Mouse (Mus musculus) large intestine, adult 2 months (tissue): Measurements from ENCODE around the gene Nccrp1. TPM values are rescaled to one million over a fixed set of nuclear protein-coding genes. Genes with fewer than 3 reads are reported as not detected.
"Not testable (repeated sequence)": the region's sequence is repeated elsewhere in the genome, so short reads cannot be mapped to it uniquely, and the experiment has no call there.

Source experiments
- DNase-seq: peaks from one replicate; pipeline ENCODE4 v3.0.0-alpha.2; 2012; ENCODE audit warnings: low read depth, low spot score
- WGBS: fragments of 180-500 bp; shearing (Covaris S2); methylation state at CpG from one replicate; pipeline ENCODE4 v1.1.7; 2018; 5-methylcytosine and 5-hydroxymethylcytosine counted together
- polyA plus RNA-seq: library from polyadenylated mRNA; depleted of rRNA; stranded (reverse); fragments of >200 nt; gene quantifications from 2 replicates; pipeline ENCODE4 v1.2.3, GENCODE M21; 2012; rRNA removed

The Nccrp1 gene
- polyA plus RNA-seq, 1 experiment: 0.11 TPM

DNA sequence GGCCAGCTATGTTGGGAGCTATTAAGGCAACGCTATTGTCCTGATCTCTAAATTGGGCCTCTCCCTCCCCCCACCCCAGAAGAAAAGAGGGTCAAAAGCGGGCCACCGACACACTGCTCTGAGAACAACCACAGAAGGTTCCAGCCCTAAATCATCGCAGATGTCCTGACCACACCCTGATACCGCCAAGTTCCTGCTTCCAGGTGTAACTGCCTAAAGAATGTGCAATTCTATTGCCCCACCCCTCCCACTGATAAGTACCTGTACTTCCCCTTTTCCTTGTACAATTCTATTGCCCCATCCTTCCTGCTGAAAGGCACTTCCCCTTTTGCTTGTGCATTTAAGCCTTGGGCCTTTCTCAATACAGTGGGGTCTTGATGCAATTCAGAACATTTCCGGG is 8.2 kb downstream of the Nccrp1 start:
- not testable (repeated sequence) for DNase-seq
- 71% methylated on average over 6 of the region's 6 CpGs for WGBS

DNA sequence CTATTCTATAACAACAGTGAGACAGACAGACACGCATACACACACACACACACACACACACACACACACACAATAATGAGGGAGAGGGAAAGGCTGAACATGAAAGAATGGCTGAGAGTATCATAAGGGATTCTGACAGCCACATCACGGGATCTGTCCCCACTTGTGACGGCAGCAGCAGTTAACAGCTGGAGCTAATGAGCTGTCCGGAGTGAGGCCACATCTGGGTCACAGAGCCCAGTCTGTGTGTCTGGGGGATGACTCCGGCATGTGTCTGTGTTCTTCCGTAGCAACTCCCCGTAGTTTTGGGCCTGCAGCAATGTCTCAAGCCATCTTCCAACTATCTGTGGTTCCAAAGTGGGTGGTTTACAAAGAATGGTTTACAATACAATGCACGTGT is 15.0 kb downstream of the Nccrp1 start:
- 78% methylated on average over 8 of the region's 8 CpGs for WGBS

DNA sequence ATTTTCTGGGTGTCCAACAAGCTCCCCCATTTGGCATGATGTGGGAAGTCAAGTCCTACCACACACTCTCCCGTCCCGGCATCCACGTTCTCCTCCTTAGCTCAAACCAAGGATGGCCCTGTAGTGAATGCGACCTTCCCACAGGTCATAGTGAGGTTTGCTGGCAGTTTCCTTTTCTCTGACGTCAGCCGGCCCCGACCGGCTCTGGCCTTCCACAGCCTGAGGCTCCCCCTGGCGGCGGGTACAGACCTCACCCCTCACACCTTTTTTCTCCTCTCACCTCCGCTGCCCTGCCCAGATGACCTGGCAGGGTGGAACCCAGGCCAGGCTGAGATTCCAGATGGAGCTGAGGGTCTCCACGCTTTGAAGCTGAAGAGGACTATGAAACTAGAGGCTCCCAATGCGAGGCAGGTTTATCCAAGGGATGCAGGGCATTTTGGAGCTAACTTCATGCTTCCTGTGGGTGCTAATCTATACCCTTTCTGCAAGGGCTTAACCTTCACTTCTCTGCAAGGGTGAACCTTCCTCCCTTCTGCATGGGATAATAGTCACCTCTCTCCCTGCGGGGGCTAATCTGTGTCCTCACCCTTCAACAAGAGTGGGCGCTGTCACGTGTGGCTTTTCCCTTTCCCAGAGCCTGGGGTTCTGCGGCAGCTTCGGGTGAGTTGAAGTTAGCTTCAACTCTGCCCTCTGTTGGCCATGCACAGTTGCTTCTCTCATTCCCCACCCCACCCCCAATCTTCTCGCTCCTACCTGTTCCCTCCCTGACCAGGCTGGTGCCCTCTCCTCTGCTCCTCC is 18.9 kb downstream of the Nccrp1 start:
- DNase-seq: peak; percentile 72
- WGBS: 4% methylated on average over 19 of the region's 19 CpGs

More for the DNA sequence above, 15.0 kb downstream of the Nccrp1 start:
- no peak for DNase-seq

DNA sequence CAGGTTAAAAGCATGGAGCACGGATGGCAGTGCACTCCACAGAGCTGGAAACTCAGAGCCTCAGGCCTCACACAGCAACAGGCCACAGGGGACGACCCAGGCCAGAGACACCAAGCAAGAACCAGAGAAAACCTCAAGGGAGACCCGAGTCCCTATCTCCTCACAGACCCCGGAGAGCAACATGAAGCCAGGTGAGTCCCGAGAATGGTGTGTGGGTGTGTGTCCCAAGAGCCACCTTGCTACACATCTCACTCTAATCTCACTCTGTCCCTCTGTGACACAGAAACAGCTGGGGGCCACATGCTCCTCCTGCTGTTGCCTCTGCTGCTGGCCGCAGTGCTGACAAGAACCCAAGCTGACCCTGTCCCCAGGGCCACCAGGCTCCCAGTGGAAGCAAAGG is 24.5 kb downstream of the Nccrp1 start, which contains the start of gene Ifnl3:
Ifnl3 (plus strand) TSS at position 301 of the 400 bp plus-strand sequence.
- 67% methylated on average over 5 of the region's 6 CpGs for WGBS
- not testable (repeated sequence) for DNase-seq

DNA sequence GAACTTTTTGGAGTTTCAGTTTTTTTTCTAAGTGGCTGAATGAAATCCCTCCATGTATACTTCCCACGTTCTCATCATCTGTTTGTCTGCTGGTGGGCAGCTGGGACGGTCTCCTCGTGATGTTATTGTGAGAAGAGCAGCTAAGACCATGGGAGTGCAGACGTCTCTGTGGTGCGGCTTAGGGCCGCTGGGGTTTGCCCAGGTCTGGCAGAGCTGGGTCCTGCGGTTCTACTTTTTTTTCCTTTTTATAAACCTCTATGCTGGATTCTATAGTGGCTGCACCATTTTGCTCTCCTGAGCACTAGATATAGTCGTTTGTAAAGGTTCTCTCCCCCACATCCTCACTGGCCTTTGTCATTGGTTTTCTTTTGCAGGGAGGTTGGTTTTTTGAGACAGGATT is 35.6 kb downstream of the Nccrp1 start:
- DNase-seq: no peak
- 76% methylated on average over 8 of the region's 8 CpGs for WGBS

DNA sequence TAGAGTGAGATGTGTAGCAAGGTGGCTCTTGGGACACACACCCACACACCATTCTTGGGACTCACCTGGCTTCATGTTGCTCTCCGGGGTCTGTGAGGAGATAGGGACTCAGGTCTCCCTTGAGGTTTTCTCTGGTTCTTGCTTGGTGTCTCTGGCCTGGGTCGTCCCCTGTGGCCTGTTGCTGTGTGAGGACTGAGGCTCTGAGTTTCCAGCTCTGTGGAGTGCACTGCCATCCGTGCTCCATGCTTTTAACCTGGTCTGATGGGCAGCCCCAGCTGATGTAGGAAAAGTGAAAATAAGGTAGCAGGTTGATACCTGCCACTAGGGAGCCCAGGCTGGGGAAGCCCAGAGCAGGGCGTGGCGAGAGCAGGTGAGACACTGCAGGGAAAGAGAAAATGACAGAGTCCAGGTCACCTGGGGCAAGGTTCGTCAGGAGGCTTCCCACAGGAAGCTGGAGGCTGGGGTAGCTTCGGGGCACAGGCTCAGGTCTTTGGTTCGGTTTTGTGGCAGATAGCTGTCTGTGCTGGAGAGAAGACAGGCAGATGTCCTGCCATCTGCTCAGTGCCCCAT is 36.6 kb downstream of the Nccrp1 start, which contains the start of gene Ifnl2:
Ifnl2 (minus strand) TSS at position 51 of the 570 bp plus-strand sequence.
- not testable (repeated sequence) for DNase-seq
- WGBS: 35% methylated on average over 8 of the region's 8 CpGs

DNA sequence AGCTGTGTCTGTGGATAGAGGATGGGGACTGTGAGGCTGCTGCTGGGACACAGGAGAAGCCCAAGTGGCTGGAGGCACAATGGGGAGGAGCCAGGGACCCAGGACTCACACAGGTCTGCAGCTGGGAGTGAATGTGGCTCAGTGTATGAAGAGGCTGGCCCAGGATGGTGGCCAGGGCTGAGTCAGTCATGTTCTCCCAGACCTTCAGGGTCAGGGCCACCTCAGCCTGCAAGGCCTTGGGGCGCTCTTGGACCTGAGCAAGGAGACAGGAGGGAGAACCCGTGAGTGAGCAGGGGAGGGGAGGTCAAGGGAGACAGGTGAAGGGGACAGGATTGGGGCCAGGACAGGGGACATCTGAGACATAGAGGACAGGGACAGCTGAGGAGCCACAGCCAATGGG is 37.9 kb downstream of the Nccrp1 start:
- not testable (repeated sequence) for DNase-seq
- 68% methylated on average over 2 of the region's 2 CpGs for WGBS

DNA sequence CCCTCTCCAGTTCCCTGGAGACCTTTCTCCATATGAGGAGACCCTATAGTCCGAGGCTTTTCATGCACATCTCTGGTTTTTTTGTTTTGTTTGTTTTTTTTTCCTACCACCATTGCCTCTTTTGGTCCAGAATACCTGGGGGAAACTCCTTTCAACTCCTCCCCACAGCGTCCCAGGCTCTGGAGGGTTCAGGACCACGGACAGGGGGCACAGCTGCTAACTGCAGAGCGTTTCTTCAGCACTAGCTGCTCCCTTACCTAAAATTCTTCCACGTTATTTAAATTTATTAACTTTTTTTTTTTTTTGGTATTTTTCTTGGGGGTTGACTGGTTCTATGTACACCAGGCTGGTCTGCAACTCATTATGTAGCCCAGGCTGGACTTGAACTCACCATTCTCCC is 41.5 kb downstream of the Nccrp1 start:
- 4% methylated on average over 5 of the region's 5 CpGs for WGBS
- no peak for DNase-seq

DNA sequence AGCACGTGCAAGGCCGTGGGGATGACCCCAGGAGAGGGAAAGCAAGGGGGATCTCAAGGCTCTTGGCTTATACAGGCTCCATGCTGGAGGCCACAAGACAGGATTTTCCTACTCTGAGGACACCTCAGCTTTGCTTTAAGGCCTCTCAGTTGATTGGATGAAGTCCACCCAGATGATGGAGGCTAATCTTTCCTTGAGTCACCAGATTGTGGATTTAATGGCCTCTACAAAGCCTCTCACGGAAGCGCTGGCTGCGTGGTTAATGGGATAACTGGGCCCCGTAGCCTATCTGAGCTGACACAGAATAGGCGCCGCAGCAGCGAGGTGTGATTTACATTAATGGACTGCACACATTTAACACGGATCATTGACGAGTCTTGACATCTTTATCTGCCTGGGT is 51.6 kb downstream of the Nccrp1 start:
- DNase-seq: no peak
- WGBS: 76% methylated on average over 11 of the region's 11 CpGs

Other genes starting within 250 kb of the Nccrp1 start
- gene Dll3, start 245.0 kb downstream of the Nccrp1 start, polyA plus RNA-seq: 0.41 and 0.55 TPM in 2 replicates
- 96.5 and 103 TPM in 2 replicates for gene Timm50, start 235.2 kb downstream of the Nccrp1 start, polyA plus RNA-seq
- gene Supt5, start 208.5 kb downstream of the Nccrp1 start, polyA plus RNA-seq: 67.7 and 84.2 TPM in 2 replicates
- 1,007 and 1,073 TPM in 2 replicates for gene Rps16, start 196.6 kb downstream of the Nccrp1 start, polyA plus RNA-seq
- 20.4 and 27.5 TPM in 2 replicates for gene Plekhg2, start 174.7 kb downstream of the Nccrp1 start, polyA plus RNA-seq
- 83.2 and 119 TPM in 2 replicates for gene Zfp36, start 167.0 kb downstream of the Nccrp1 start, polyA plus RNA-seq
- 50.4 and 52.9 TPM in 2 replicates for gene Med29, start 154.5 kb downstream of the Nccrp1 start, polyA plus RNA-seq
- gene Paf1, start 154.3 kb downstream of the Nccrp1 start, polyA plus RNA-seq: 41.4 and 54.7 TPM in 2 replicates
- gene Gmfg, start 109.8 kb downstream of the Nccrp1 start, polyA plus RNA-seq: 13.4 and 16.2 TPM in 2 replicates
- gene Lrfn1, start 95.3 kb downstream of the Nccrp1 start, polyA plus RNA-seq: 1.7 and 2.0 TPM in 2 replicates
- not detected in 2 replicates for gene Ifnl2, start 36.8 kb downstream of the Nccrp1 start, polyA plus RNA-seq
- not detected in 2 replicates for gene Ifnl3, start 24.4 kb downstream of the Nccrp1 start, polyA plus RNA-seq
- gene Sycn, start 6.4 kb downstream of the Nccrp1 start, polyA plus RNA-seq: 3.1 and 4.3 TPM in 2 replicates
- 45.3 and 61.6 TPM in 2 replicates for gene Samd4b, start 50.9 kb upstream of the Nccrp1 start, polyA plus RNA-seq
- gene Pak4, start 50.9 kb upstream of the Nccrp1 start, polyA plus RNA-seq: 52.1 and 72.9 TPM in 2 replicates
- not detected in 2 replicates for gene Acp7, start 84.1 kb upstream of the Nccrp1 start, polyA plus RNA-seq
- gene Fbxo27, start 145.6 kb upstream of the Nccrp1 start, polyA plus RNA-seq: 1.6 and 1.8 TPM in 2 replicates
- gene Fbxo17, start 169.6 kb upstream of the Nccrp1 start, polyA plus RNA-seq: 0.89 TPM in 2 replicates
- 67.1 and 70.6 TPM in 2 replicates for gene Mrps12, start 194.6 kb upstream of the Nccrp1 start, polyA plus RNA-seq
- gene Sars2, start 194.7 kb upstream of the Nccrp1 start, polyA plus RNA-seq: 25.0 and 27.4 TPM in 2 replicates
- not detected in 2 replicates for gene Ccer2, start 208.9 kb upstream of the Nccrp1 start, polyA plus RNA-seq
- 40.2 and 53.9 TPM in 2 replicates for gene Sirt2, start 219.5 kb upstream of the Nccrp1 start, polyA plus RNA-seq
- gene Nfkbib, start 220.3 kb upstream of the Nccrp1 start, polyA plus RNA-seq: 56.7 and 72.9 TPM in 2 replicates
- gene Rinl, start 241.7 kb upstream of the Nccrp1 start, polyA plus RNA-seq: 6.4 and 7.5 TPM in 2 replicates